Mouse (Mus musculus) hindbrain, embryonic 14.5 days (tissue): ENCODE data around the gene Ccz1. TPM values are rescaled to one million over a fixed set of nuclear protein-coding genes. Genes with fewer than 3 reads are reported as not detected.

Experiments
- ATAC-seq: fragments of 200-750 bp; cut with Nextera tagmentation; 2 replicates; pipeline ENCODE4 v1.8.0; 2017; ENCODE audit warnings: moderate number of reproducible peaks, mild to moderate bottlenecking, moderate TSS enrichment, moderate library complexity; ENCODE audit not compliant: low FRiP score
- DNase-seq: peaks from one replicate; pipeline ENCODE4 v3.0.0-alpha.2; 2015; ENCODE audit warnings: low spot score
- H3K27ac ChIP-seq: fragments of 300-500 bp; sonication (generic); 2 replicates; pipeline ENCODE4 v1.5.1; 2014; ENCODE audit warnings: mild to moderate bottlenecking, moderate library complexity
- H3K27me3 ChIP-seq: fragments of 300-500 bp; sonication (generic); 2 replicates; pipeline ENCODE4 v1.6.1; 2014; ENCODE audit warnings: mild to moderate bottlenecking, low read length, mixed read lengths; ENCODE audit not compliant: control insufficient read depth, insufficient read depth
- H3K36me3 ChIP-seq: fragments of 300-500 bp; sonication (generic); replicated peaks from 2 replicates; pipeline ENCODE4 v1.6.1; 2014; ENCODE audit not compliant: control insufficient read depth, insufficient read depth
- H3K4me1 ChIP-seq: fragments of 300-500 bp; sonication (generic); replicated peaks from 2 replicates; pipeline ENCODE4 v1.6.1; 2014; ENCODE audit warnings: antibody characterized with exemption, low read length, mixed read lengths; ENCODE audit not compliant: control insufficient read depth, insufficient read depth
- H3K4me2 ChIP-seq: fragments of 300-500 bp; sonication (generic); replicated peaks from 2 replicates; pipeline ENCODE4 v1.6.1; 2014; ENCODE audit warnings: mild to moderate bottlenecking, moderate library complexity
- H3K4me3 ChIP-seq: fragments of 300-500 bp; sonication (generic); replicated peaks from 2 replicates; pipeline ENCODE4 v1.5.1; 2014; ENCODE audit warnings: mild to moderate bottlenecking, low read length
- H3K9ac ChIP-seq: fragments of 300-500 bp; sonication (generic); 2 replicates; pipeline ENCODE4 v1.6.1; 2014
- H3K9me3 ChIP-seq: fragments of 300-500 bp; sonication (generic); 2 replicates; pipeline ENCODE4 v1.6.1; 2016; ENCODE audit warnings: low read length; ENCODE audit not compliant: control insufficient read depth
- WGBS: fragments of 180-500 bp; shearing (Covaris S2); extraction: QIAGEN DNeasy Blood & Tissue Kit; methylation state at CpG from one replicate; pipeline ENCODE4 v1.1.7; 2014; 5-methylcytosine and 5-hydroxymethylcytosine counted together
- polyA plus RNA-seq: library from polyadenylated mRNA; unstranded; fragments of >200 nt; fragmentation: Nextera tagmentation; extraction: Ambion mirVana; gene quantifications from 2 replicates; pipeline ENCODE4 v1.2.1, GENCODE M21; 2014

The Ccz1 gene
- polyA plus RNA-seq, 1 experiment from 2014 or later, result 83.0 TPM

DNA sequence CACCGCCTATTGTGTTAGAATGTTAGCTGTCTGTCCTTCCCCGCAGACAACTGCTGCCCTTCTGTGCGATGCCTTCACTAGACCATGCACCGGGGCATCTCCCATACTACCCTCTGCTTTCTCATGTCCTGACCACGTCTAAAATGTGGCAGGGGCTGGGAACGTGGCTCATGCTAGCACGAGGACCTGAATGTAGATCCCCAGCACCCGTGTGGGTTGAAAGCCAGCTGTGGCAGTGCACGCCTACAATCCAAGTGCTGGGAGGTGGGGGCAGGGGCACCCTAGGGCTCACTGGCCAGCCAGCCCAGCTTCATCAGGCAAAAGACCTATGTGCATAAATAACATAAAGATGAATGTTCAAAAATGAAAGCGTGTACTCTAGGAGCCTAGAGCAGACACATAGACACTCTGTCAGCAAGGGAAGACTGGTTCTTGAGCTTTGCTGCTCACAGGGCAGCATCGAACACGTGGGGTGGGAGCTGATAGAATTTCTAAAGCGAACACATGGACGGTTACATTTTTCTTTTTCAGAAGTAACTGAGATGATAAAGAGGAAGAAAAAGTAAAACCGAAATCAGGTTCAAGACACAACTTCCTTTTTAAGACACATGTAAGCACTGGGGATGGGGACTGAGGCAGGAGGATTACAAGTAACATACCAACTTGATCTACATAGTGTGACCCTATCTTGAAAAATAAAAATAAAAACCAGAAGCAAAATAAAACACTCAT, 12.1 kb downstream of the Ccz1 start:
- WGBS, result 96% methylated on average over 15 of the region's 15 CpGs
- H3K9ac ChIP-seq, result no peak overlapping the region

DNA sequence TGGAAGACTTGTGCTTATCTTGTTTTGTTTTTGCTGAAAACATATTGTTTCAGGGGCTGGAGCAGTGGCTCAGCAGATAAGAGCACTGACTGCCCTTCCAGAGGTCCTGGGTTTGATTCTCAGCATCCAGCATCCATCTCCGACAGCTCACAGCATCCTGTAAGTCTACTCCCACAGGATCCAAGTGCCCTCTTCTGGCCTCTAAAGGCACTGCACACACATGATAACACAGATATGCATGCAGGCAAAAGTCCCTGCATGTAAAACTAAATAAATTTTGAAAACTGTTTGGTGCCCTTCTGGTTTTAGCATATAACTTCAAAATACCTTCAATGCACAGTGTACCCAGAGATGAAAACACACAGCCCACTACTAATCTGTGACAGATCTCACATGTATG, 15.3 kb downstream of the Ccz1 start:
- H3K27ac ChIP-seq, result no peak overlapping the region
- no peaks in the 10 kb centered on the region for H3K27me3 ChIP-seq
- no peaks in the 10 kb centered on the region for H3K9me3 ChIP-seq
- no peak overlapping the region for H3K4me2 ChIP-seq
- DNase-seq, result no peak
- no peaks in the 10 kb centered on the region for H3K4me1 ChIP-seq
- no peak for ATAC-seq
- H3K36me3 ChIP-seq, result peaks cover 100% of the 10 kb centered on the region
- no peak overlapping the region for H3K9ac ChIP-seq
- WGBS, result 86% methylated on average over 1 of the region's 1 CpGs
- H3K4me3 ChIP-seq, result no peak overlapping the region

More for the DNA sequence above, 12.1 kb downstream of the Ccz1 start:
- no peak for DNase-seq
- no peak for ATAC-seq
- Histone ChIP-seq H3K4me3 (no peak overlapping the region), H3K9me3 (no peaks in the 10 kb centered on the region), H3K36me3 (peaks cover 92% of the 10 kb centered on the region), H3K4me1 (no peaks in the 10 kb centered on the region), H3K27me3 (no peaks in the 10 kb centered on the region), H3K27ac (no peak overlapping the region), H3K4me2 (no peak overlapping the region)

DNA sequence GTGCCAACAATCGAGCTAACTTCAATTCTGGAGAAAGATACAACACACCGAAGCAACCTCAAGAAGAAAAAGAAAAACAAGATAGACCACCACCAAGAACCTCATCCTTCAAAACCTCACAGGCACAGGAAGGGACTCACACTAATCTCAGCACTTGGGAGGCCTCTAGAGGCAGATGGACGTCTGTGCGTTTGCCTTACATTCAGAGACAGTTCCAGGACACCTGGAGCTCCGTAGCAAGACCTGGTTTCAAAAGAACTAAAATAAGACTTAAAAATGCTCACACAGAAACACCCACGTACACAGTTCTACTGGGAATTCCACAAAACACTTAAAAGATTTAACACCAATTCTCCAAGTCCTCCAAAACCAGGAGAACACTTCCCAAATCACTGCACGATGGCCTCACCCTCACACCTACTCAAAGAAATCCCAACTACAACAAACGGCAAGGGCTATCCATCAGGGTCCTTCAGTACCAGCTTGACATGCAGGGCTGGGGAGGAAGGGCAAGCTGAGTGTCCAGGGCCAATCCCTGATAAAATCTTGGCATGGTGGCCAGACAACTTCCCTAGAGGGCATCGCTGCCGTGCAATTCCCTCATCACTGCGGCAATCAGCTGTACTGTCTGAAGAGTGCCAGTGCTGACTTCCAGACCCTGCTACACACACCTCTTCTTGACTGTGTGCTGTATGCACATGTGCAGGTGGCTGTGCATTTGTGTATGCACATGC, 19.9 kb downstream of the Ccz1 start:
- no peaks in the 10 kb centered on the region for H3K27me3 ChIP-seq
- ATAC-seq, result no peak
- peaks cover 100% of the 10 kb centered on the region for H3K36me3 ChIP-seq
- H3K4me2 ChIP-seq, result no peak overlapping the region
- 79% methylated on average over 11 of the region's 11 CpGs for WGBS
- no peak overlapping the region for H3K27ac ChIP-seq
- no peaks in the 10 kb centered on the region for H3K9me3 ChIP-seq
- no peak for DNase-seq
- no peaks in the 10 kb centered on the region for H3K4me1 ChIP-seq
- H3K4me3 ChIP-seq, result no peak overlapping the region
- H3K9ac ChIP-seq, result no peak overlapping the region

DNA sequence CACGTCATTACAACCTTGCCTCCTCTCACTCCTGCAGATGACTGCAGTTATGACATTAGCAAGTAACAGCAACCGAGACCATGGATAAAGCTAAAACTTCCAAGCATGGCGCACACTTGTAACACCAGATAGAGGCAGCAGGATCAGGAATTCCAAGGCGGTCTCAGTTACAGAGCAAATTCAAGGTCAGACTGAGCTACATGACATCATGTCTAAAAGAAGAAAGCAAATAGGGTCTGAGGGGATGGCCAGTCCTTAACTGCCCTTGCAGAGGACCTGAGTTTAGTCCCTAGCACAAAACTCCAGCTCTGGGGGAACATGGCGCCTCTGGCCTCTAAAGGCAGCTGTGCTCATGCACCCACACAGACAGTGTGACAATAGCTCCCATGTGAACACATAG, 20.8 kb downstream of the Ccz1 start:
- 98% methylated on average over 5 of the region's 5 CpGs for WGBS

GRCm38 (mm10) chr5:143993260-143993659, 21.4 kb downstream of the Ccz1 start:
- Histone ChIP-seq H3K27ac (no peak overlapping the region), H3K4me3 (no peak overlapping the region), H3K9me3 (no peaks in the 10 kb centered on the region), H3K27me3 (no peaks in the 10 kb centered on the region), H3K4me1 (no peaks in the 10 kb centered on the region), H3K9ac (no peak overlapping the region), H3K4me2 (no peak overlapping the region), H3K36me3 (peaks cover 100% of the 10 kb centered on the region)
- ATAC-seq (no peak), DNase-seq (no peak)
- 94% methylated on average over 8 of the region's 8 CpGs for WGBS

More for the DNA sequence above, 20.8 kb downstream of the Ccz1 start:
- Histone ChIP-seq H3K4me2 (no peak overlapping the region), H3K4me1 (no peaks in the 10 kb centered on the region), H3K27ac (no peak overlapping the region), H3K4me3 (no peak overlapping the region), H3K9me3 (no peaks in the 10 kb centered on the region), H3K36me3 (peaks cover 100% of the 10 kb centered on the region), H3K9ac (no peak overlapping the region), H3K27me3 (no peaks in the 10 kb centered on the region)
- DNase-seq (no peak), ATAC-seq (no peak)

- H3K27ac ChIP-seq, result no peak overlapping the region
- ATAC-seq (no peak), DNase-seq (no peak)
- no peak overlapping the region for H3K4me2 ChIP-seq
- no peaks in the 10 kb centered on the region for H3K27me3 ChIP-seq
- WGBS, result 89% methylated on average over 10 of the region's 10 CpGs
- H3K36me3 ChIP-seq, result peaks cover 100% of the 10 kb centered on the region
- no peak overlapping the region for H3K4me3 ChIP-seq
- no peak overlapping the region for H3K9ac ChIP-seq
- H3K4me1 ChIP-seq, result no peaks in the 10 kb centered on the region
- no peaks in the 10 kb centered on the region for H3K9me3 ChIP-seq
Observed at GRCm38 (mm10) chr5:143992661-143993060, 22.0 kb downstream of the Ccz1 start.

DNA sequence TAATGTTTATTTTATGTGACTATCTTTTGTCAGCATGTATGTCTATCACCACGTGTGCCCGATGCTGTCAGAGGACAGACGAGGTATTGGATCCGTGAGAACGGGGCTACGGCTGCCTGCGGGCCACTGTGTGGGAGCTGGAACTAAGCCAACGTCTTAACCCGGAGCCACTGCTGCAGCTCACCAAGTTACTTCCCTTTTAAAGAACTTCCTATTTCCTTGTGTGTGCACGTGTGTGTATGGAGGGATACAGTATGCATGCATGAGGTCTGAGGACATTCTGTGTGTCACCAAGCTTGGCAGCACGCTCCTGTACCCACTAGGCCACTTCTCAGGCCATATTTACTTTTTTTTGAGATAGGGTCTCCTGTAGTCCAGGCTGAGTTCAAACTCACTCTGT, 24.6 kb downstream of the Ccz1 start:
- 85% methylated on average over 11 of the region's 11 CpGs for WGBS
- ATAC-seq (no peak), DNase-seq (no peak)
- peaks cover 99% of the 10 kb centered on the region for H3K36me3 ChIP-seq
- no peaks in the 10 kb centered on the region for H3K9me3 ChIP-seq
- H3K4me2 ChIP-seq, result no peak overlapping the region
- H3K9ac ChIP-seq, result no peak overlapping the region
- H3K27ac ChIP-seq, result no peak overlapping the region
- H3K4me1 ChIP-seq, result no peaks in the 10 kb centered on the region
- H3K4me3 ChIP-seq, result no peak overlapping the region
- no peaks in the 10 kb centered on the region for H3K27me3 ChIP-seq

GRCm38 (mm10) chr5:143989046-143989445, 25.6 kb downstream of the Ccz1 start:
- Histone ChIP-seq H3K4me1 (no peaks in the 10 kb centered on the region), H3K9ac (no peak overlapping the region), H3K27me3 (no peaks in the 10 kb centered on the region), H3K9me3 (no peaks in the 10 kb centered on the region), H3K27ac (no peak overlapping the region), H3K4me3 (no peak overlapping the region), H3K36me3 (peaks cover 99% of the 10 kb centered on the region), H3K4me2 (no peak overlapping the region)
- 71% methylated on average over 4 of the region's 4 CpGs for WGBS
- ATAC-seq (no peak), DNase-seq (no peak)

DNA sequence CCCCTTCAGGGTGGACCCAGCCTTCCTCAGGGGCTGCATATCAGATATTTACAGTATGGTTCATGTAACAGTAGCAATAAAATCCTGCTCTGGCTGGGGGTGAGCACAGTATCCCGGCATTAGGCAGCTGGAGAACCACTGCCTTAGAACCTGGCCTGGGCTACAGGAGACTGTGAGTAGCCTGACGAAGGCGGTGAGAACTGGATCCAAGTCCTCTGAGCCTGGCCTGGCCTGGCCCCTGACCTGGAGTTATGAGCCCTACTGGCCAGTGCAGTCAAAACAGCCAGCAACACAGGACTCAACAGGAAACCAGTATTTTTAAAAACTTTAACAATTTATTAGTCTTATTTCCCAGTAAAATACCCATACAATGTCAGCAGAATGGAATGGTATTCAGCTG, 27.1 kb downstream of the Ccz1 start:
- no peaks in the 10 kb centered on the region for H3K9me3 ChIP-seq
- H3K27ac ChIP-seq, result no peak overlapping the region
- H3K4me3 ChIP-seq, result no peak overlapping the region
- DNase-seq (no peak), ATAC-seq (no peak)
- H3K4me2 ChIP-seq, result no peak overlapping the region
- 95% methylated on average over 3 of the region's 3 CpGs for WGBS
- H3K36me3 ChIP-seq, result peaks cover 97% of the 10 kb centered on the region
- no peaks in the 10 kb centered on the region for H3K4me1 ChIP-seq
- H3K9ac ChIP-seq, result no peak overlapping the region
- H3K27me3 ChIP-seq, result no peaks in the 10 kb centered on the region
